Mouse (Mus musculus) neutrophil, adult 5-6 weeks (primary cell): Measurements from ENCODE around the gene Itga9. TPM values are rescaled to one million over a fixed set of nuclear protein-coding genes. Genes with fewer than 3 reads are reported as not detected.

Source experiments
- ATAC-seq: fragments of 151-379, 151-347 bp; 2 replicates; pipeline ENCODE4 v1.8.0; 2017; ENCODE audit warnings: mild to moderate bottlenecking, moderate TSS enrichment; ENCODE audit not compliant: insufficient number of reproducible peaks, poor library complexity, low FRiP score, severe bottlenecking; ENCODE audit errors: extremely low read depth
- total RNA-seq: library from RNA; stranded (forward); fragments of 200-1000 nt; gene quantifications from 2 replicates; pipeline ENCODE4 v1.2.3, GENCODE M21; 2017

Gene Itga9
- total RNA-seq, 1 experiment from 2014 or later = 0.81 TPM

DNA sequence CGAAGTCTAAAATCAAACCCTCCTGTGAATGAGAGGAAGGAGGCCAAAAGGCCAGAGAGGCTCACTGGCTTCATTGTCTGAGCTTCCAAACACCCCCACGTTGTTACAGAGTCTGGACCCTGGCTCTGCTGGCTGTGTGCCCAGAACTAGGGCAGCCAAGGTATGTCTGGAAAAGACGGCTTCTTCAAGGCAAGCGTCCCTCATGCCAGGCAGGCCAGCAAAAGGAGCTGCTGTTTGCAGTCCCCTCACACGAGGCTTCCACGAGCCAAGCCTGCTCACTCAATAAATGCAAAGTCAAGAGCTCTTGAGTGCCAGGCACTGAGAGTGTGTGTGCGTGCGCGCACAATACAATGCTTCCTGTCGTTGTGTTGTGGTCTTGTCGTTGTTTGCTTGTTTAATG, 224.6 kb downstream of the Itga9 start:
- ATAC-seq = no peak

DNA sequence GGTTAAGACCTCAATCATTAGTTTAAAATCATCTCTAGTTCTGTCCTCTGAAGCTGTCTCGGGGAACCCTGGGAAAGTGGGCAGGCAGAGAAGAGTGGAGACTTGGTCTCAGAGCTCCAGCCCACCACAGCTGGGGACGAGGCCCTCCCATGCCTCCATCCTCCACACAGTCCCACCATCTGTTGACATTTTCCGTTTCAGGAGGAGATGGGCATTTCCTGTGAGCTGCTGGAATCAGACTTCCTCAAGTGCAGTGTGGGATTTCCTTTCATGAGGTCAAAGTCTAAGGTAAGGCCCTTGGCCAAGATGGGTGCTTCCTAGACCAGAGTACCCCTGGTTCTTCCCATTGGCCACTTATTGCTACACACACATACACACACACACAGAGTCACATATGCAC, 226.0 kb downstream of the Itga9 start:
- no peak for ATAC-seq

DNA sequence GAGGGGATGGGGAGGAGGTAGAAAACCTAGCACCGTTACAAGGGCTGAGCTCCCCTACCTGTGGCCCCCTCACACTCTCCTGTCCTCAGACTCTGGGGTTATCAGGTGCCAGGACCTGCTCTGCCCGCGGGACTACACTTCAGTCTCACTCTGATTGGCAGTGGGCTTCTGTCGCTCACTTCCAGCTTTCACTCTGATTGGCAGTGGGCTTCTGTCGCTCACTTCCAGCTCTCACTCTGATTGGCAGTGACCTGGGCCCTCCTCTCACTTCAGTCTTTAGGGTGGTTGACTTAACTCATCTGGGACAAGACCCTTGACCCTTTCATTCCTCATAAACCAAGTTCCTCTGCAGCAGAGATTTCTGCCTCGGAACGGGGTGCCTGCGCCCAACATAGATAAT, 226.9 kb downstream of the Itga9 start:
- ATAC-seq = no peak

DNA sequence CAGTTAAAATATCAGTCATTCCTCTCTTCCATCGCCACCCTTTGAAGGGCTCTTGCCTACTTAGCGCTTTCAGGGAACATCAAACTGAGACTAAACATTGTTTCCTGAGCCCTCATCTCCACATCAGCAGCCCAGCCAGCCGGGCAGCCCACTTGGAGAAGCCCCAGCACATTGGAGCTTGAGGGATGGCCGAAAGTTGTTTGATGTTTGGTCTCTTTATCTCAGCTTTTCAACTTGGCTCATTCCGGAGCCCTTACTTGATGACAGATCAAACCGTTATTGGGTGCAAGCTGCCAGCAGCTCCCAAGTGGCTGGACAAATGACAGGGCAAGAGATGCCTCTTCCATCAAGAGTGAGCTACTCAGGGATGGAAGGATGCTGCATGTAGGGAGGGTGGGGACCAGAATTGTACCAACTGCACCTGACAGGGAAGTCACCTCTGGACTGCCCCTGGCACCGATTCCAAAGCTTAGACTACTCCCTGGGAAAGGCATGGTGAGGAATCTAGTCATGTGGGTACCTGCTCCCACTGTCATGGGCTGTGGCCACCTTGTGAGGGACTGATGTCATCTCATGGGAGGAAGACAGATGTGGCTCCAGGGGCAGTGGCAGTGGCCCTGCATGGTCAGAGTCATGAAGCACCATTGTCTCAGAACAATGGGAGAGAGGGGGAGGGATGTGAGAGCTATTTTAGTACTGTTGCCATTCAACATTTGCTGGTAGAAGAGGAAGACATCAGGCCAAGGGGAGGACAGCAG, 232.6 kb downstream of the Itga9 start:
- ATAC-seq = no peak

DNA sequence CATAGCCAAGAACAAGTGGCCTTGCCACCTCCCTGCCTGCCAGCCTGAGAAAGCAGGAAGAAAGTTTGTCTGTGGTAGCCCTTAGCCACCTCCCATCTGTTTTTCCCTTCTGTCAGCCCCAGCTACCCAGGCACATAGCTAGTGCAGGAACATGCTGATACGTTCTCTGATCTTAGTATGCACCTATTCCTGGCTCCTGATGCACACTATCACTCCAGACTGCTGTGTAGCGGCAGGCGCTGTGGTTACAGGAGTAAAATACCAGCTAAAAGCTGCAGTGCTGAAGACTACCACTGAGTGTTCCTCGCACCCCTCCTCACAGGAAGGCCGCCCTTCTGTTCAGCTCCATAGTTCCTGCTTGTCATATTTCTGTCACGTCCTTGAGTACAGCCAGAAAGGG, 234.8 kb downstream of the Itga9 start:
- no peak for ATAC-seq

DNA sequence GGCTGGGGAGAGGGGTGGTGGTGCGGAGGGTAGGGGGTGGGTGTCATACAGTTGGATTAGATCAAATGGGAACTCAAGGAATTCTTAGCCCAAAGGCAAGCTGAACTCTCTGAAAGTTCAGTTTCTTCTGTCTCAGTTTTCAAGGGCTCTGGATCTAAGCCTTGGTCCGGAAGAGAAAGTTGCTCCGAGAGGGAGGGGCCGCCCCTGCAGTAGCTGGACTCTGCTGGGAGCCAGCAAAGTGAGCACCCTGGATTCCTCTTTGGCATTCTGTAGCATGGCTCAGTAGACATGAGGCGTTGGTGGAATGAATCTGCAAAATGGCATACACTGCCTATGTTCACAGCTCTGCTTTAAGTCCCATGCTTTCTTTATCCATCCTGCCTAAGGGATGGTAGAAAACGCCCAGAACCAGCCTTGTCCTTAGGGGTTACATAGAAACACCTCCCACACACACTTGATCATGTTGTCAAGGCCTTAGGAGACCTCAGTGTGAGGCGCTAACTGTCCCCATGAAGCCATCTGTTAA, 235.5 kb downstream of the Itga9 start:
- ATAC-seq = no peak

DNA sequence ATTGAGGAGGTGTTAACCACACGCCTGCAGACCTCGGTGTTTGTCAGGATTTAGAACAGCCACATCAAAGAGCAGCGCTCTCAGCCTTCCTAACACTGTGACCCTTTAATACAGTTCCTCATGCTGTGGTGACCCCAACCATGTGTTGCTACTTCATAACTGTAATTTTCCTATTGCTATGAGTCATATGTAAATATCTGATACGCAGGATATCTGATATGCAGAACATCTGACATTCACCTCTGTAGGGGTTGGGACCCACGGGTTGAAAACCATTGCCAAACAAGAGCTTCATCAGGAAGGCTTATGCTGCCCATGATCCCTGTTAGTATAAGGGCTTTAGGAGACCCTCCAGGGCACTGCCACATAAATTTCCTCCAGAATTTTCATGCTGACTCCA, 237.2 kb downstream of the Itga9 start:
- no peak for ATAC-seq

DNA sequence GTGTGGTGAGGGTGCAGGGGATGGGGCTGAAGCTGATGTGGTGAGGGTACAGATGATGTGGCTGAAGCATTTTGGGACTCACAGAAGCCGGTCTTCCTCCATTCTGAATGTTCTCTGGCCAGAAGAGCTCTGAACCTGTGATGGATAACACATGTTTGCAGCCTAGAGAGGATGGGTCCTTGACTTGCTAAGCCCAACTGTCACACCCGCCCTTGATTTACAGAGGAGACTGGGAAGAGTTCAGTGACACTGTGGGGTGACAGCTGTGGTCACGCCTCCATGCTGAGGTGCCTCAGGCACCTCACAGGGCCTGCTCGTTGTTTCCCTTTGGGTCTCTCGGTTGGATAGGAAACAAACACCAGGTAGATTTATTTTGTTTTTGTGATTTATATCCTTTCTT, 238.5 kb downstream of the Itga9 start:
- ATAC-seq = no peak

DNA sequence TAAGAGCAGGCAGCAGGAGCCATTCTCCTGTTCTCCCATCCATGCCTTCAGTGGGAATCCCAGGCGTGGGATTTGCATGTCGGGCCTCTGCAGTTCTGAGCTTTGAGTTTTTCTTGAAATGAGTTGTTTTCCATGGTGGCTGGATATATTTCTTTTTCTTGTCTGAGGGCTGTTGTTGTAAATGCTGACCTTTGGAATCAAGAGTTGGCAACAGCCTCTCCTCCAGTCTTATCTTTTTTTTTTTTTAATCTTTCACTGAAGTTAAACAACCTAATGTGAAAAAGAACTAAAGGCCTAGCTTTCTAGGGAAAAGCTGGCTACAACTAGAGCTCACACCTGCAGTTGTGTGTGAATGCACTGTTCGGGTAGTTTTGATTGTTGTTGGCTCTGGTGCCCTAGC, 240.3 kb downstream of the Itga9 start:
- ATAC-seq = no peak

DNA sequence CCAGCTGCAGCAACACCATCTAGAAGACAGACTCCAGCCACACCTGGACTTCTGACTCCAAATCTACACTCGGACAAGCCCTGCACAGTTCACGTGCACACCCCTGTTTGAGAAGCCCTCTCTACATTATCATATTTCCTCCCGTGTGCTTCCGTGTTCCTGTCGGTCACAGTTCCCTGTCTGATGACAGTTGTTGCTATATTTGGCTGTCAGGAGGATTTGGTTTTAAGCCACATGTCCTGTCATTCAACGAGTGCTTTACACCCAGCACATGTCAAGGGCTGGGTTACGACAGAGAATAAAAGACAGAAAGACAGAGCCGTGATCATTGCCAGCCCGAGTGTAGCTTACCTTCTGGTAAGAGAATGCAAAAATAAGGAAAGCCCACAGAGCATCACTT, 250.2 kb downstream of the Itga9 start:
- no peak for ATAC-seq

DNA sequence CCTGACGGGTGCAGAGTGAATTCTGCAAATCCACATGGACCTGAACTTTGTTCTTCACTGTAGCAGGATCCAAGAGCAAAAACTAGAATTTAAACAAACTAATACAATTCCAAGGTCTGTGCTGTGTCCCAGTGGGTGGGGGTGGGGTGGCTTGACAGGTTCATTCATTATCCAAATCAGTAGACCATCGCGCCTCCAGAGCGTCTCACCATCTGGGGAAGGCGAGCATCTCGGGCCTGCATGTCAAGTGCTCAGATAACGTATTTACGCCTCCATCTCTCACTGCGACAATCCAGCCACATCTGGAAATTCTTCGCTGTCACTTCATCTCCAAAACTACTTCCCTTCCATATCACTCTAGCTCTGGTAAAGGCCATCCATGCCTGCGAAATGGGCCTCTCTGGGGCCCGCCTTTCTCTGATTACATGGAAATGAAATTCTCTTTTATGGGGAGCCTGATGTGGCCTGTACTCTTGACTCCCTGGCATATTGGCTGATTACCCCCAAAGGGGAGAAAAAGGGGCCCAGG, 254.2 kb downstream of the Itga9 start:
- no peak for ATAC-seq

DNA sequence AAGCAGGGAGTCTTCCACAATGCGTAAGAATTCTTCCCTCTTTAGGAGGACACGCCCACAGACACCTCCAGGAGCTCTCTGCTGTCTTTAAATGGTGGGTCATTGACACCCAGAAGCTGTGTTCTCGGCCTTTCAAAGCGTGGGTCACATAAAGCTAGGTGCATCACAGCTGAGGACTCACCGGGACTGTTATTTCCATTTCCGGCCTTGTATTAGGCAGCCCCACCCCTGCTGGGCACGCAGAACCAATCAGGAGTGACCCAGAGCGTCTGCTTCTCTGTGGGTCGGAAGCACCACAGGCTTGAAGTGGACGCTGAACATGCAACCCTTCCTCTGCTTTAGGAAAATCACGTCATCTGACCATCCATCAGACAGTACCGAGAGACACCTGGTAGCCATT, 255.7 kb downstream of the Itga9 start:
- no peak for ATAC-seq

DNA sequence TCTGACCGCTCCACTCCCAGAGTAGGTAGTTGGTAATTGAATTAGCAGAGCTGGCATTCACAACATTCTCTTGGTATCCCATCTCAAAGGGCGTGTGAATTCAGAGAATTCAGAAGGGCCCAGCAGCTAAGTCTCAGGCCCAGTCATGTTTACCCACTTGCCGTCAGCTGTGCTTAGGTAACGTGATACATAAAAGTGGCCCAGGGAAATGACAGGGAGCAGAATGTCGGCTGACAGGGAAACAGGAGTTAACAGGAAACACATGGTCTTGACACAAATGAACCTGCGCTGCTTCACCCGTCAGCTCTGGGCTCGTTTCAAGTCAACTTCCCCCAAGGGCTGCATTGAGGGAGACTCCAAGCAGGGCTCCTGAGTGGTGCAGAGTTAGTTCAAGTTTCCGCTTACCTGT, 256.4 kb downstream of the Itga9 start:
- no peak for ATAC-seq

DNA sequence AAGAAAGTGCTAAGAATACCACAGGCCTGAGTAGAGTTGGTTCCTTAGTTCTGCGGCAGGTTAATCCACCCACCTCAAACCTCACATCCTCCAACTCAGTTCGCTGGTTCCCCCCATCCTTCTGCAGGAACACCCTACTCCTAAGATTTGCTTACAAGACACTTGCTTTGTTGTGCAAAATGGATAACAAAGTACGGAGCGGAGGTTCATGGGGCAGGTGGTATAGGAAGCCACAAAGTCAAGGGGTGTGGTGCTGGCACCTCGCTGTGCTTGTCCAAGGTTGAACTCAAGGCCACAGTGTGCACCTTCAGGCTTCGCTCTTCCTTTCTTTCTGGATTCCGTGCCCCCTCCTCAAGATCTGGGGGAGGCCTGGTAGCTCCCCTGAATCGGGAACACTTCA, 257.0 kb downstream of the Itga9 start:
- no peak for ATAC-seq

DNA sequence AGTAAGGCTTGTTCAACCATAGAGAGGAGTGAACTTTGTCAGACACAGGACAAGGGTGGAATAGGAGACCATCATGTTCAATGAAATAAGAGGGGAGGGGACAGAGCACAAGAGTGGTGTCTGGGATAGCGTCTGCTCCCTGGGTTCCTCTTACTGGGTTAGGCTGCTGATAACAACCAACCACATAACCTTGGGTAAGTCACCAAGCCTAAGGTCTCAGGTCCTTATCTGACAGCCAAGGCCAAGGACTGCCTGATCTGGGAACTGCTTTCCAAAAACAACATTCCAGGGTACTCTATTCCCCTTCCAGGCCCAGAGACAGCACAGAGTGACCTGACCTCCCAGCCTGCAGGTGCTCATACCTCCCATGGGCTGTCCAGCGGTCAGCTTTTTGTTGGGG, 260.5 kb downstream of the Itga9 start:
- no peak for ATAC-seq

DNA sequence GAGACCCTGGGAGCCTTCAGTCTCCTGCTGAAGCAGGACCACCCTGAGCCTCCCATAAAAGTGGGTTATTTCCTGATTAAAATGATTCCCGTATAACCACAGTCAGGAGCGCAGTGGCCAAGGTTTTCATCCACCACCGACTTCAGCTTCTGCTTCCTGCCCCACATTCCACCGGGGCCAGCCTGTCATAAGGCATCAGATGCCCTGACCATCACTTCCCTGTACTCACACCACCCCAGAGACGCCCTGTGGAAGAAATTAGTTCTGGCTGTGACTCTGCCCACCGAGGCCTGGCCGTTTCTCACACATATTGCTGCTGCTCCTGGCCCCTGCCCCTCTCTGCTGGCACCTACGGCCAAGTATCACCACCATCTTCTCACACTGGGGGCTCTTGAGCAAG, 261.4 kb downstream of the Itga9 start:
- ATAC-seq = no peak

DNA sequence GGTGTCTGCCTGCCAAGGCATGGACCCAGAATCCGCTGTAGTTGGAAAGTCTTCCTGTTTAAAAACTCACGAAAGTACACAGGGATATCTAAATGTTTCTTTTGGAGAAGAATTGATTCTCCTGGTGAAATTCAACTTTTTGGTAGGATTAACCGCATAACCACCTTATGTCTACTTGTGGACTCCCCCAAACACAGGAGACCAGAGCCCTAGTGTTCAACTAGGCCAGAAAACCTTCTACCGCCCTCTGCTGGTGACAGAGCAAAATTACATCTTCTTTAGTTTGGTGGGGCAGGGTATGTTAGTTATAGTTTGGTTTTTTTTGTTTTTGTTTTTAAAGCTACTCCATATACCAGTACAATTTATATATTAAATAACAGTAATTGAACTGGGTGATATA, 264.6 kb downstream of the Itga9 start:
- peak; percentile 35; the same call in 1 of the 2 replicates for ATAC-seq

DNA sequence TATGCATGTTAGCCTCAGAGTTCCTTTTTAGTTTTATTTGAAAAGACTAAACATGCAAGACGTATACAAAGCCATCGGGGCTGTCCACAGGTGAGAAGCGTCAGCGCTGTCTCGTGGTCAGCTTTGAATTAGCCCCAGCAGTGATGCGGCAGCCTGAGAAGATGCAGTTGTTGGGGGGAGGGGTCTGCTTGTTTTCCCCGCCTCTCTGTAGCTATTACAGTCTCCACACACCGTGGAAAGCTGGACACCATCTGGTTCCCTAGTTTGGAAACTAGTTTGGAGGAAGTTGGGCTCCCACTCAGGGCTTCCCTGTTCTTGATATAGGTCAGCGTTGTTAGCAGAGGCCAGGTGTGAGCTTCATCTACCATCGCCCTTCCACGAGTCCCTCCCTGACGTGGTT, 266.5 kb downstream of the Itga9 start:
- no peak for ATAC-seq

DNA sequence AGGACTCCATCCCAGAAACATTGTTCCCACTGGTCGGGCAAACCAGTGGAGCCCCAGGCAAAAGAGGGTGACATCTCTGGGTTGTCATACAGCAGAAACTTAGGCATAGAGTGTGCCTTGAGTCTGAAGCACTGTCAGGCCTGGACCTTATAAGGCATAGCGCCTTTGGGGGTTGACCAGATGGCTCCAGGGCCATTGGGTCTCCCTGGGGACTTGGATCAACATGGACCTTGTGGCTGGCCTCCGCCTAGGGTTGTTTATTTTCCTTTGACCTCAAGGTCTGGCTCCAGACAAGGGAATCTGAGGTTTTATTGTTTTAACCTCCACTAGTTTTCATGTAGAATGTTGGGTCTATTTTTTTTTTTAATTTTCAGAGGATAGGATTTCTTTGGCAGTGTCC, 267.1 kb downstream of the Itga9 start:
- ATAC-seq = no peak

DNA sequence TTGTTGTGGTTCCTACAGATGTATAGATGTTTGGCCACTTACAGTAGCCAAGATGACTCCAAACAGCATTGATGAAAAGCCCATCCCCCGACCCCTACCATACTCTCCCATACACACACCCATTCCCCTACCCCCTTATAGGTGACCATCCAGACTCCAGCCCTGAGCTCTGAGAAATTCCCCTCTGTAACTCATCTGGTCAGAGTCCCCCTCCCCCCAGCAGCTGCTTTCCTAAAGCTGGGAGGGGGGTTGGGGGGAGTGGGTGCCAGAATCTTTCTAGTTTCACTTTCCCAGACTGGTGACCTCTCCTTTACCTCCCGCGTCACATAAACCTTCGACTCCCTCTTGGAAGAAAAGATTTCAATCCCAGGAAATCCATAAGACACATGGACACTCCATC, 269.2 kb downstream of the Itga9 start:
- no peak for ATAC-seq

DNA sequence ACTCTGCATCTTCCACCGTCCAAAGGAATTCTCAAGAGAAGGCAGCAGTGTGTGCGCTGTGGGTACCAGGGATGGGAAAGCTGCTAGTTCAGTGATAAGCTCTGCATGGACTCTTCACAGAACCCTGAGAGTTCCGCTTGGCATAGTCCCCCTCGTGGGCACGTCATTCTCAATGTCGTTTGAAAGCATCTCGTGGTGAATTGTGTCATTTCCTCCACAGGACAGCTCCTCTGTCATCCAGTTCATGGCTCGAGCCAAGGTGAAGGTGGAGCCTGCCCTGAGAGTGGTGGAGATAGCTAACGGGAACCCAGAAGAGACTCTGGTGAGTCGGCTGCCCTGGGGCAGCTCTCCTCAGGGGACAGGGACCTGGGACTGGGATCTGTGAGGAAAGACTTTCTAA, 270.4 kb downstream of the Itga9 start:
- no peak for ATAC-seq
